Comparison of ENCODE assay signal across 8 mouse cellular contexts in genomic region chrX:169299579-169299978, GRCm38 (mm10). TPM values are rescaled to one million over a fixed set of nuclear protein-coding genes. Genes with fewer than 3 reads are reported as not detected.
DNase-seq lines count a peak whose midpoint lies in the region.
"Had no signal": no experiment of that assay in that cellular context is flagged by ENCODE, and none has a peak within 500 bp of the region (broad histone marks: within the 10 kb centered on the region; RNA-seq: fewer than 3 reads in every experiment).

No protein-coding gene starts in this region.

- peak; percentile 15 for DNase-seq in kidney, adult 9 months
- no peak for DNase-seq in kidney, adult 11 months
- DNase-seq in A20 (ENCODE audit: low read depth, low spot score) (peak; percentile 36), MN1 (ENCODE audit: low spot score) (peak; percentile 41)
- DNase-seq in lung, postnatal 14 days, result peak; percentile 4
- no peak for DNase-seq in urinary bladder, adult 2 months (ENCODE audit: low spot score)
- DNase-seq in adrenal gland, postnatal 14 days, result no peak
- DNase-seq: cerebellum, adult 18-20 months had no signal

RNA-seq across cellular contexts. Expression of gene Hccs, which starts 20.6 kb away (rescaled TPM):
- polyA plus RNA-seq in urinary bladder, adult 2 months (2012; rRNA removed), result 16.8 and 18.7 TPM in 2 replicates
- 39.4 and 43.5 TPM in 2 replicates for total RNA-seq in adrenal gland, postnatal 14 days (2021)

Comparison
In these comparisons a context has a peak if more than half of its experiments do, and no peak if none do; other contexts are left out.
1. DNase-seq: peak in kidney, adult 9 months (single experiment), A20 (single experiment), MN1 (single experiment) and lung, postnatal 14 days (single experiment); none in kidney, adult 11 months (single experiment), urinary bladder, adult 2 months (single experiment) and adrenal gland, postnatal 14 days (single experiment).